Mouse (Mus musculus): ENCODE measurements at regions not wholly inside any gene's neighbourhood (a gene's known extent, or its start where the extent isn't known, plus 50 kb on each side); places are given as distances from the start of the nearest gene placed in this dataset.

DNA sequence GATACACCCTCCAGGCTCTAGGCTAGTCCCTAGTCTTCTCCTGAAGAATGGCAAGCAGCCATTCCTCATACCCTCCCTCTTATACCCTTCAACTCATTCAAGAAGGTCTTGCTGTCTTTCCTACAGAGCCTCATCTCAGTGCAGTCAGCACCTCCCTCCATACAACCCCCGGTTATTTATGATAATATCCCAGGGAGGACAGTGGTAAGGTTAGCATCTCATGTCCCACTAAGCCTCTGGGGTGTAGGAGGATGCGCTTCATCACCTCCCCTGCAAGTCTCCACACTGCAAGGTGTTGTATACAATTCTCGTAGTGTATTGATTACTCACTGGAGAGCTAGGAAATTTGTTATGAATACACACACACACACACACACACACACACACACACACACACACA, 80.2 kb upstream of the Shisa6 start:
- DNase-seq (ENCODE audit: low spot score in 2 of 2) = no peak

DNA sequence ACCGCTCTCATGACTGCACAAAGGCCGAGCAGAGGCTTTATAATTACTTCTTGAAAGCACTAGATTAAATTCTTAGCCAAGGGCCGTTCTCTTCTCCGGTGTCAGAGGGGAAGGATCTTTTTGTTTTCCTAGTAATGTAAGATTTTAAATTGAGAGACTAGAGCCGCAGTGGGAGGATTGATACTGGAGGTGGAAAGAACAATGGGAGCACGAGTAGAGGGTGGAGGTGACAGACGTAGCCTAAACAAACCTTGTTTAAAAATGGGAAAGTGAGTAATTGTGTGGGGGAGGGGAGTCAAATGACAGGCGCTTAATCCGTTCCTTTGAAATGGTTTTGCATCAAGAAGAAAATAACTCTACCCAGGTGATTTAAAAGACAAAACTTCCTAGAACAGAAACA, 80.9 kb upstream of the Shisa6 start:
- no peak for DNase-seq (ENCODE audit: low spot score in 2 of 2)

DNA sequence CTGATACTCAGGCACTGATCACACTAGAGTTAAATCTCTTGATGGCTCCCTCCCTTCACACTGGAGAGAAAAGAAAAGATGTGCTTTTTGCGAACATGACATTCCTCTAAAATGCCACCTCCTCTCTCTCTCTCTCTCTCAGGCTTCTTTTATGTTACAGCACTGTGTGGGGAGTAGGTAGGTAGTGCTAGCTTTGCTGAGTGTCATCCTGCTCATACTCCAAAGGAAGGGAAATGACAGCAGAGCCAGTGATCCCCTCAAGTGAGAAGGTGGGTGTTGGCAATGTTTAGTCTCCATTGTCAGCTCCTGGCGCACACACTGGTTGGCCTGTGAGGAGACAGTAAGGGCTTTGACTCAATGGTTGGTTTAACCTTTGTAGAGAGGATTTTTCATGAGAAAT, 84.0 kb upstream of the Shisa6 start:
- DNase-seq (ENCODE audit: low spot score in 2 of 2) = no peak

DNA sequence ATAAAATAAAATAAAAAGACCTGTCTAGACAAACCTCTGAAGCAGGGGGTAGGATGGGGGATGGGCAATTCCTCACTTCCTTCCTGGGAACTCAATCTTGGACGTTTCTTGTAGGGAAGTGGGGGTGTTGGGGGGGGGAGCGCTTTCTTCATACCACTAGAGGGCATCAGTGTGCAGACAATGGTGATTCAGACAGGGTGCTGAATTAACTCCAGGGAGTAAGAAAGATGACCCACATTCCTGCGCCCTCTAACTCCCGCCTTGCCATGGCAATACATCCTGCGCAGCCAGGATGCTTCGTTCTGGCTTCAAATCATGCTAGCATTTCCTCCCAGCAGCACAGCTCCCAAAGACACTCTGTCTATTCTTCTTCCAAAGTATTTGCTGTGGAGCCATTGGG, 87.4 kb upstream of the Shisa6 start:
- no peak for DNase-seq (ENCODE audit: low spot score in 2 of 2)

DNA sequence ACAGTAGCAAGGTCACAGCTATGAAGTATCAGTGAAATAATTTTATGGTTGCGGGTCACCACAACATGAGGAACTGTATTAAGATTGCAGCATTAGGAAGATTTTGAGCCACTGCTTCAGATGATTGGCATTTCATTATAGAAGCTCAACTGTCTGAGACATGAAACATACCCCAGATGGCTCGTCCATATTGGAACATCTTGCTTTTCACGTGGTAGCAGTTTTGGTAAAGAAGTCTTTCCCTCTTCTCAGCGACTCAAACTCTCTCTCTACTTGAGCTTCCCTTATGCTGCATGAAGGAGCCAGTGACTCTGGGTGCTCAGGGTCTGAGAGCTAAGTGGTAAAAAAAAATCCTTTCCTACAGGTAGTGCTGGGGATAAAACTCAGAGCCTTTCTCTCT, 99.7 kb upstream of the Shisa6 start:
- no peak for DNase-seq (ENCODE audit: low spot score in 2 of 2)

DNA sequence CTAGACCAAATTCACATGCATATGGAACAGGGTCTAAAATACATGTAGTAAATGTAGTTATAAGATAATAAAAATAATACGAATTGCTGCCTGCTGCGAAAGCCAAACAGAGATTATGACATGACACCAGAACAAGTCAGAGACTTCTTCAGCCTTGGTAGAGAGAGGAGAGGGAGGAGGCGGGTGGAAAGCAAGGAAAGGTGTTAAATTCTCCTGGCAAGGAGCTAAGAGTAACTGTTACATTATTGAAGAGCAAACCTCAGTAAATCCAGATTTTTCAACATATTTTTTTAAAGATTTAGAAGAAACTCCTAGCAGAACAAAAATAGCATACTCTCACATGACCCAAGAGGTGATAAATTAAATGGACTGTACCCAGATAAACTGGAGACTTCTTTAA, 131.0 kb upstream of the Shisa6 start:
- no peak for DNase-seq (ENCODE audit: low spot score in 2 of 2)

DNA sequence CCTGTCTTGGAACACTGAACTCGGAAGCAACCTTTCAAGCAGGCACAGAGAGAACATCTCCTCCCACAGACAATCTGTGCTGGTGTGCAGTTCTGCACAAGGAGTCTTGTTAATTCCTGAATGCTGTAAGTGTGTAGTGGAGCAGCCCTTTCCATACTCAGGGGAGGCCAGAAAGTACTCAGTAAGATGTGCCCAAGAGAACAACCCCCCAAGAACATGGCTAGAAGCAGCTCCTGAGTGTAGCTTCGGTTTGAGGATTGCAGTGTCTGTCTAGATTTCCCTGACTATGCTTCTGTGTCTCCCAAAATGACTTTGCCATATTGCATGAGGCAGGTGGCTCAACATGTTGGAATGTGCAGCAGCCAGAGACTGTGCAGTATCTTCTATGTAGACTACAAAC, 148.8 kb upstream of the Shisa6 start:
- peak; percentile 20 to 38 for DNase-seq (ENCODE audit: low spot score in 2 of 2)

DNA sequence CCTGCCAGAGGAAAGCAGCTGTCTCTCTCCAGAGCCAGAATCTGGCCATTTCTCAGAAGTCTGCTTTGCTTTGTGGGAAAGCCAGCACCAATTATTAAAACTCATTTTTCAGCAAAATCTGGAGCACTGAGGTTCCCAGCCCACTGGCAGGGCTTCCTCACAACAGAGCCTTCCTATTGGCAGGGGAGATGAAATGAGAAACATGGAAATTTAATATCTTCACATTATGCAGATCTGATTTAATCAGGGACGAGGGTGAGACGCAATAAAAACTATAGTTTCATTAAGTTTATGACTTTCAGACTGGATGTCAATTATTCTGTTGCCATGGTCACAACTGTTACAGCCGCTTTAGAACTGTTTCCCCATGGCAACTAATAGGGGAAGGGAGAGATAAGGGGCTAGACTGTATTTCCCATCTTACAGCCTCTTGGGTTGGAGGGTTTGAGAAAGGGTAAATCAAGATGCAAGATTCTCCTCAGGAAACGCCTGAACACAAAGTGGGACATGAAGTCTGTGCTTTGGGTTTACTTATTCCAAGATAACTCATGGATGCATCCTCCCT, 154.4 kb upstream of the Shisa6 start:
- no peak for DNase-seq (ENCODE audit: low spot score in 2 of 2)

DNA sequence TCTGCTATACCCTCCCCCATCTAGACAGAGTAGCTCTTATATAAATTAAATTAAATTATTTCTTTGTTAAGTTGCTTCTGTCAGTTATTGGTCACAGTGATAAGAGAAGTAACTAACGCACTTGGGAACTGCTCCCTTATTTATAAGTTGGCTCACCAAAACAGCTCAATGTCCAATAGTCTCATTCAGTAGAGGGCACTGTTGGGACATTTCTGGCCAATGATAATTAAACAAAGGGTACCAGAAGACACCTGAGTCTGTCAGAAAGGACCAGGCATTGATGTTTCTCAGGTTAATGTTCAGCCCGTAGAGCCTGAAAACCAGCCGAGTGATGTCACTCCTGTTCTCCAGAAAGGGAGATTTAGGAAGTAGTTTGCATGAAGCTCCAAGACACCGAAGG, 156.1 kb upstream of the Shisa6 start:
- no peak for DNase-seq (ENCODE audit: low spot score in 2 of 2)

DNA sequence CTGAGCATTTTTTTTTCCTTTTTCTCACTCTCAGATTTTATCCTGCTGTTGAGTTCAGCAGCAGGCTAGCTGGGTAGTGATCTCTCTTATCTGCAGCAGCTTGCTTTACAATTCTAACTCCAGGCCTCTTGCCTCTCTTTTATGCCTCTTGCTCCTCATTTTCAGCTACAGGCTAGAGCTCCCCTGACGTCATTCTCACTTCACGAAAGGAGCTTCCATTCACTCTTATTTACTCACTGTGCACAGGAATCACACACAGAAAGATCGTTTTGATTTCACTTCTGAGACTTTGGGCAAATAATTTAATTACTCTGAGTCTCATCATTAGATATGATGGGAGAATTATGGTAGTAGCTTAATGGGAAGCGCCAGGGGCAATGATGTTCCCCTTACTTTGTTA, 158.4 kb upstream of the Shisa6 start:
- DNase-seq (ENCODE audit: low spot score in 2 of 2) = no peak

DNA sequence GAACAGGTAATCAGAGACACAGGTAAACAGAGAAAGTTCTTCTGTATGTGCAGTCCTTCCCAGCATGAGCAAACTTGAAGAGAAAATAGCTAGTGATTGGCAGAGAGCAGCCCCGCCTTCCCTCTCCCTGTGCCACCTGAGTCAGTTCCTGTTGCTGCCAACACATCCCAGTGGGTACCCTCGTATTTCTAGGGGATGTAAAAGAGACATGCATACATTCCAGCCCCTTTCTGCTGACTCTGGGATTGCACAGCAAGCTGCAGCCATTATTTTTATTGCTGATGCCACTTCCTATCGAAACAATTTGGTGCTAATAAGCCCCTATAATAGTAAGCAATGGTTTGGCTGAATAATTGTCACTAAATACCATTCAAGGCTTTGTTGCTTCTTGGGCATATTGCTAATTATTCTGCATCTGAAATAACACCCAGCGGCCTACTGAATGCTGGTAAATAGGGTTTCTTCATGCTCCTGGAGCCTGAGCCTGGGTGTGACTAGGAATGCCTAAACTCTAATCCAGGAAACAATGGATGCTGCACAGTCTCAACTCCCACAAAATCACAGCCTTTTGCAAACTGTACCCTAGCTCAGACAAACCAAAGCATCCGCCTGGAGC, 169.0 kb upstream of the Shisa6 start:
- no peak for DNase-seq (ENCODE audit: low spot score in 2 of 2)

DNA sequence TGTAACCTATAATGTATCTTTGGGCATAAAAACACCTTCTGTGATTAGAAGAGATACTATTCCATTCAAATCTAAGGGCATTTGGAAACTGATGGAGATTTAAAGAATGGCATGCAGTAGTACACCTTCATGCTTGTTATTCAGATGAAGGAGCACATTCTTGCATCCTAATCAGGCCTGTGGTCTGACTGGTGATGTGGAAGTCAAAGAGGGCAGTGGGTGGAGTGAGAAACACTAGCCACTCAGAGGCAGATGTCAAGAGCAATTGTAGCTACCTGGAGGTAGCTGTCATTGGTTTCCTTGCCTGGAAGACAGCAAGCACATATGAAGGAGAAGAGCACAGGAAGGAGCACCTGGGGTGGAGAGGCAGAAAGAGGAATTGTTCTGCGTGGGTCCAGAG, 171.0 kb upstream of the Shisa6 start:
- no peak for DNase-seq (ENCODE audit: low spot score in 2 of 2)

DNA sequence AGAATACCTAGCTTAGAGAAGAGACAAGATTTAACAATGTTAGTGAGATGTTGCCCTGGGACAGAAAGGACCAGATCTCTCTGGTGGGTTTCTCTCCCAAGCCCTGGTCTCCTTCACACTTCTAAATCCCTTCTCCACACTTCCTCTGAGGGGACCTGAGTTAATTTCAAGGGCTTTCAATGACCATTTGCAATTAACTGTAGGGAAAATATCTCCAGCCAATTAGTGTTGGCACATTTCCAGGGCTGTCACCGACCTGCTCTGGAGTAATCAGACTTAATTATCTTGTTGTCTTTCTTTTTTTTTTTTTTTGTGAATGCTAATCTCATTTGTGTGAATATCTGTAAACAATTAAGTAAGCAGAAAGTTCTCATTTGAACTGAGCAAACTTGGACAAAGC, 166.3 kb upstream of the Pirt start:
- no peak for DNase-seq (ENCODE audit: low spot score in 2 of 2)

DNA sequence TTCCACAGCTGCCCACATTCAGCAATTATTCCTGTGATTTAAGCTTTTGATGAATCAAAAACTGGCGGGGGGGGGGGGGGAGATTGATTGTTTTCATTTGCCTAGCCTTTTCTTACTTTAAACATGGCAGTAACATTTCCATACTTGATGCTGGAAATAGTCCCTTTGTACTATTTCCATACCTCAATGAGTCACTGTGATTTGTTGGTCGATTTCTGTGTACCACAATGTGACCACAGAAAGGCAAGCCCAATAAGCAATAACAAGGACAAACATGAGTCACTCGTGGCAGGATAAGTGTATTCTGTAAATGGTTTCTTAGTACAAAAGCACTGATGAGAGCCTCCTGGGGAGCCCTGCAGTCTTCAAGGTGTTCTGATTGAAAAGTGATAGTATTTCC, 121.8 kb upstream of the Pirt start:
- no peak for DNase-seq (ENCODE audit: low spot score in 2 of 2)

DNA sequence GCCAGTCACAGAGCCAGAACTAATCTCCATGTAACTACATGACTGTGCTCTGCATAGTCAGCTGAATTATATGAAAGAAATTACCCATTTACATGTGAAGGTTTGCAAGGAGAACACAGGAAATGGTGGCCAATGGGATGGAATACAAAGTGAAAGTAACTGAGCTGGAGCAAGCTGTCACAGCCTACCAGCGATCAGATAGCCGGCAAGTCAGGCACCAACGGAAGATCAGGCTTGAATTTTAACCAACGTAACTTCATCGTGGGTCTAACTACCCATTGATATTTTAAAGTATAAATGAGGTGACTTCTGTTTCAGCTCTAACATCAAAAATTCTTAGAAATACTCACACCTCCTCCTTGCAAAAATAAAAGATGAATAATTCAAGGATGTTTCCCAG, 104.9 kb upstream of the Pirt start:
- no peak for DNase-seq (ENCODE audit: low spot score in 2 of 2)

DNA sequence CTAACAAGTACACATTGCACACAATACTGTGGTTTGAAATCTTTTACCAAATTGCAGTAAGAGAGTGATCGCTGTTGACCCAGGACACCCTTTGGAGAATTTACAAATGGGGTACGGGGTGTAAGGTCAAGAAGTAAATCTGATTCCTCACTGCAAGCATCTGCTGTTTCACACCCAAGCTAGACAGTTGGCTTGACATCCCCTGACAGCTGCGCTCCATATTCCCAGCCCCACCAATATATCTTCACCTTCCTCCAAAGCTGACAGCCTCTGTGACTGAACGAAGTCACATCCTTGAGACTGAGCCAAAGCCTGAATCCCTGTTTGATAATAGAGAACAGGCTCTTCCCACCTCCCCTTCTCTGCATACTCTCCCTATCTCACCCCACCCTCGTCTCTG, 98.5 kb upstream of the Pirt start:
- DNase-seq (ENCODE audit: low spot score in 2 of 2) = no peak

DNA sequence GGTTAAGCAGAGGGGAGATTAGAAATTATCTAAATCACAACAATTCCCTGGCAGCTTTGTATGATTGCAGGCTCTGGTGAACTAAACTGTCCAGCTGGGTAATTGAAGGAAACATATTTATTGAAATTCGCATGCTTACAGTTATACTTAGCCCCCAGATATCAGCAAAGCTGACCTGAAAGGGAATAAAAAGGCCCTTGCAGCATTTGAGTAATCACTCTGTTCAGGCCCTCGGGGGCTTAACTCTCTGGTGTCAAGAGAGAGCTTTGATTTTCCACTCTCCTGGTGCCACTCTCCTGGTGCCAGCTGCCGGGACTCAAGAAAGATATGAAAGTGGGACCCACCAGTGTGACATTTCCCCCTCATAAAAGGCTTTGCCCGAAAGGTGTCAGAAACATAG, 98.0 kb upstream of the Pirt start:
- no peak for DNase-seq (ENCODE audit: low spot score in 2 of 2)

DNA sequence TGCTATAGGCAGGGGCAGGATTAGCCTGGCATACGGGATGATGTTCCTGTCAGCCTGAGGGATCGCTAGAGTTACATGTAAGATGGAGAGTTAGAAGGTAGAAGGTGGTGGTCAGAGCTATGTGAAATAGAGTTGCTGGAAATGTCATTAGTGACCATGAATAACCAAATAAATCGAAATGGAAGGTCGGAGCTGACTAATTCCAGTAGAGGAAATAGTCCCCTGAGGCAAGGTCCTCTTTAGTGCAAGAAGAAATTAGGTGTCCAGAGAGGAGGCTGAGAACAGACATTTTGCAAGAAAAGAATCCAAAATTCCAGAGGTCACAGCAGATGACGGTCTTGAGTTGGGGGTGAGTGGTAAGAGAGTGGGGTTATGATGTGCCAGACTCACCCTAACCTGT, 75.9 kb upstream of the Pirt start:
- no peak for DNase-seq (ENCODE audit: low spot score in 2 of 2)

DNA sequence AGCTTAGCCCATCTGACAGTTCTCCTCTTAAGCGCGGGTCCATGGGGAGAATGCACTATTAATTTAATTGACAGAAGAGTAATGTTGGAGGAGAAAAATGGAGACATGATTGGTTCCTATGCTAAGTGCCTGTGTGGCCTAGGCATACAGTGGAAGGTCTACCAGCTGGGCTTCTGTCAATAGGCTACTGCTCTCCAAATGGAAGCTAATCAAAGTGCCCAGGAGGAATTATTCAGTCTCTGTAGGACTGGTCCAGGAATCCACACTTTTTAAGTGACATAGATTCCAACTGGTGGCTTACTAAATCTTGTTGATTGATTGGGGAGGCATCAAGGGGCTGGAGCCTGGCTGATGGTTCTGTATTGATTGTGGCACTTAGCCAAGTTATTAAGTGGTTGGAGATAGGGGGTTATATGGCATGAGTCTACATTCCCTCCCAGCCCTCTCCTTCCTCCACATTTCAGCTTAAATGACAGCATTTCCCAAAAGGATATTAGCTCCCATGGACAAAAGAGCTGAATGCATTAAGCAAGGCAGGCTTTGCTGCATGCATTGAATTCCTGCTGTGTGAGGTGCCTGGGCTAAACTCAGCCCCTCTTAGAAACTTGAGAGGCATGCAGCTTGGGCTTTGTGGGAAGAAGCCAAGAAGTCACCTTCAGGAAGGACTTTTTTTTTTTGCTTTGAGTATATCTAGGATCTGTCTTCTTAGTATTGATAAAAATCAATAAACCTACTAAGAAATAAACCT, 75.0 kb upstream of the Pirt start:
- no peak for DNase-seq (ENCODE audit: low spot score in 2 of 2)

DNA sequence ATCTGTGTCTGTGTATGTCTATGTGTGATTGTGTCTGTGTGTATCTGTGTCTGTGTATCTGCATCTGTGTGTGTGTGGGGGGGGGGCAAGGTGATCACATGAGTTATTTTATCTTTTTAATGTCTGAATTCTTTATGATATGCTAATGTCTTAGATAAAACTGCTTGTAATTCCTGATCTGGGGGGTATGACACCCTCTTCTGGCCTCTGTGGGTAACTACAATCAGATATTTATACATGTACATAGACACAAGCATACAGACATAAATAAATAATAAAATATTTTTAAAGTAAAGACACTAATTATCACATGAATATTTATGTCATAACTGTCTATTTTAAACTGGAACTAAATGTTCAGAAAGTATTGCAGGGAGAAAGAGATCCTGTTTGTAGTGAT, 66.5 kb upstream of the Pirt start:
- DNase-seq (ENCODE audit: low spot score in 2 of 2) = no peak

DNA sequence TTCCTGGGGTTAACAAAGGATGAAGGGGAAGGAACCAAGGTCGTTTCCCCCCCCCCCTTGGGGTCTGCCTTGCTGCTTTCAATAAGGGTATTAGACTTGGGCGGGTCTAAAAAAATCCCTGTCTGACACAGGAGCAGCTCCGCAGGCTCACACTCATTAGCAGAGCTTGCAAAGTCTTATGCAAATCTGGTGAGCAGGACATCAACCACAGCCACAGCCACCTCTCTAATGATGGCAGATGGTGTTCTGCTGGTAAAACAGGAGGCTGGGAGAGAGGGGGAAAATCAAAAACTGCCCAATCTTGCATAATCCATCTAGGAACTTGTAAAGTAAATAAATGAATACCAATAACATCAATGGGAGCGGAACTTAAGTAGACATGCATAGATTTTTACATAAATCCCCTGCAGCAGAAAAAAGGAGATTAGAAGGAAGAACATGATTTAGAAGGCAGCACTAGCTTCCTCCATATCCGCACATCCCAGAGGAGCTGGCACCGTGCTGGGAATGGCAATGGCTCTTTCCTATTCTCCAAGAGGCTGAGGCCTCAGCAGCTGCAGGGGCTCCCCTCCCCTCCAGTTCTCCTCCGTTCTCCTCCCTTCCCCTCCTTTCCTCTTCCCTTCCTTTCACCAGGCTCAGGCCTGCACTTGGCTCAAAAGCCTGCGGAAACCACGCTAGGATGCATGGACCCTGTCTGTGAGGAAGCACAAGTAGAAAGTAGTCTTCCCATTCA, 65.6 kb upstream of the Pirt start:
- DNase-seq (ENCODE audit: low spot score in 2 of 2) = no peak
